Mouse (Mus musculus): Measurements from ENCODE around the gene Zfp426.

Zfp426 gene

DNA sequence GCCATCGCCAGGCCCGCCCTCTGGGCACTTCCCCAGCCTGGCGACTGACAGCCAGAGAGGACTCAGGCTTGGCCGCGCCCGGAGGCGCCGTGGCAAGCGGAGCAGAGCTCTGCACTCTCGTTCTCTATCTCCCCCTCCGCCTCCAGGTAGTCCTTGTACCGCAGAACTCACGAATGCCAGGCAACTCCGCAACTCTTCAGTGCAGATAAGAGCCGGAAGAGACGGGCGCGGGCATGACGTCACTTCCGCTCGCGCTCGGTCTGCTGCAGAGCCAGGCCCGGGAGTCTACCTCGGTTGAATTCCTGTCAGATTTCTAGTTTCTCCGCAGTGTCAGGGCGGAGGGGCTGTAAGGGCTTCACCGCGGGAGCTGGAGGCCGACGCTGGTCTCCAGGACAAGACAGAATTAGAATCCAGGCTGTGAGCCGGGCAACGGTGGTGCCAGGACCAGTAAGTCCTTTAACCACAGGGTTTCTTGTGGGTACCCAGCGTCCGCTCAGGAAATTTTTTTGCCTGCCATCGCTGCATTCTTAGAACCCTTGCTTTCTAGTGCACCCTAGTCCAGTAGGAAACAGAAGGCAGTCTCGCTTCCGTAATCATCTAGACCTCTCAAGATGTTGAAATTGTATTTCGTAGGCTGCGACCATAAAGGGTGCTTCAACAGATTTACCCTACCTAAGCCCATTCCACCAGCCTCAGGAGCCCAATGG is at the start of gene Zfp426:
Gene Zfp426 (minus strand): TSS at position 220 of the 707 bp plus-strand sequence.
- DNase-seq (ENCODE audit: low spot score) = peak; percentile 72

DNA sequence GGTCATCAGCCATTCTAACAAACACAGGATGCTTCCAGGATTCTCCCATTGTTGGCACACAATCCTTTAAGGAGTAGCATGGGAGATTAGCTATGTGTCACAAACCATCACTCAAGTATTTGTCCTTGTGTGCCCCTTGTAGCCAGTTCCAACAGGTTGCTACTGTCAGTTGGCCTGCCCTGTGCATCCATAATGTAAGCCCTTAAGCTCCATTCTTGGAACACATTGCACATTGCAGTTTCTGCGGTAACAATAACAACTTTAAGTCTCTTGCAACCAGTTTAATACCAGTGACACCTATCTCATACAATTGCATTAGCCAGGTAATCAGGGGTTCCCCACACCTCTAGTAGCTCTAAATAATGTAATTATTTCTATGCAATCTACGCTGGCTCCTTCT is 44.1 kb upstream of the Zfp426 start:
- DNase-seq (ENCODE audit: low spot score) = no peak

DNA sequence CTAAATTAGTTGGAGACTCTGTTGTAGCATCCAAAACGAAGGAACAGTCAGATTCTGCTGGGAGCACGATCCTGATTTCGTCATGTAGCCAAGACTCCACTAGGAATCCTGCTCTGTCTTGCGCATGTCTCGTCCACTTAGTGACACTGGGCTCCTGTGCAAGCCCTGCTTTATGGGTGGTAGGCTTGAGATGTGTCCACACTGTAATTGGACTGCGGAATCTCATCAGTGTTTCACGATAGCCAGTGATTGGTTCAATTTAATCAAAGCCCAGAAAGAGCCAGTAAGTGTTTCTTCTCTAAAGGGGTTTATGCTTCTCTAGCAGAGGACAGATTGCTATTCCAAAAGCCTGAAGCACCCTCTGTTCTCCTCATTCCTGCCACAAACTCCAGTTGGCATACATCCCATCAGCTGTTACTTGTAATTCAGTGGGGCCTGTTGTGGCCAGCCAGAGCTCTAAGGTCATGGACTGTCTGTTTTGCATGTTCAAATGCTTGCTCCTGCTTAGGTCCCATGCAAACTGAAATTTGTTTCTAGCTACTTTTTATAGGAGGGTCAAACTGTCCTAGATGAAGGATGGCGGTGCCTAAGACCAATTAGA is 41.9 kb upstream of the Zfp426 start:
- DNase-seq (ENCODE audit: low spot score) = no peak

GRCm38 (mm10) chr9:20521306-20521957 is 28.9 kb upstream of the Zfp426 start, which contains the start of gene Zfp266:
Zfp266 (minus strand) TSS chr9:20521417.
- DNase-seq (ENCODE audit: low spot score) = peak; percentile 82

DNA sequence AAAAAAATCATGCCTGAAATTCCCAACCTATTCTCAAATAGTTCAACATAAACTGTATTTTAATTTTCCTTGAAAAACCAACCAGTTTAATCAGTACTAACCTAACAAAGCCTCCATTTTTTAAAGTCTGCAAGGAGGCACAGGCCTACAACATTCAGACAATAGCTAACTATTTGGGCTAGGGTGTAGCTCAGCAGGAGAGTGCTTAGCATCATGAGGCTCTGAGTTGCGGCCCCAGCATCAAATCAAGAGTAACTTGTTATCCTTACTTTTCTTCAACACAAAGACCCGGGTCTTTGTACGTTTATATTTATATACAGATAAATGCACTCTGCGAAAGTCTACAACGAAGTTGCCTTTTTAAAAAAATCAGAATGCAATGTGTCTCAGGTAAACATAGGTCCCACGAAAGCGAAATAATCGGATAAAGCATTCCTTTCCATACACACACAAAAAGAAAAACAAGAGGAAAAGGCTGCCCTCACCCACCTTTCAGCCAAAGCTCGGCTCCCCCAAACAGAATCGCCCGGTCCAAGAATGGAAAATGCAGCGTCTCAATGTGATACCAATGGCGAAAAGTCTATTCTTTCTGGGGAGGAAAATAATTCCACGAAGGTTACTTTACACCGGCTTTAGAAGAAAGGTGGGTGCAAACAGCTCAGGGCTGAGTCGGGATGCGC is 28.1 kb upstream of the Zfp426 start:
- DNase-seq (ENCODE audit: low spot score) = no peak

DNA sequence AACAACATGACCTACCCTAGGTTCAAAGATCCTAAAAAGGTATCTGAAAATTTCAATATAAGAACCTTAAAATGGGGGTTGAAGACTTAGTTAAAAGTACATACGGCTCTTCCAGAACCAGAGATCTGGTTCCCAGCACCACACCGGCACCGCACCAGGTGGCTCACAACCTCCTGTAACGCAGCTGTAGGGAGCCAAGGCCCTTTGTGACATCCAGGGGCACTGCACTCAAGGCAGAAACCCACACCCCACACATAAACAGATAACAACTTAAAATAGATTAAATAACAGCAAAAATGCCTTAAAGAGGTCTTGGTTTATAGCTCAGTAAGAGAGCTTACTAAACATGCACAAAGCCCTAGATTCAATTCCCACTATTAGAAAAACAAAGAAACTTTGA is 27.4 kb upstream of the Zfp426 start:
- no peak for DNase-seq (ENCODE audit: low spot score)

GRCm38 (mm10) chr9:20518708-20519107 is 26.2 kb upstream of the Zfp426 start:
- no peak for DNase-seq (ENCODE audit: low spot score)

GRCm38 (mm10) chr9:20517727-20518126 is 25.2 kb upstream of the Zfp426 start:
- DNase-seq (ENCODE audit: low spot score) = no peak

DNA sequence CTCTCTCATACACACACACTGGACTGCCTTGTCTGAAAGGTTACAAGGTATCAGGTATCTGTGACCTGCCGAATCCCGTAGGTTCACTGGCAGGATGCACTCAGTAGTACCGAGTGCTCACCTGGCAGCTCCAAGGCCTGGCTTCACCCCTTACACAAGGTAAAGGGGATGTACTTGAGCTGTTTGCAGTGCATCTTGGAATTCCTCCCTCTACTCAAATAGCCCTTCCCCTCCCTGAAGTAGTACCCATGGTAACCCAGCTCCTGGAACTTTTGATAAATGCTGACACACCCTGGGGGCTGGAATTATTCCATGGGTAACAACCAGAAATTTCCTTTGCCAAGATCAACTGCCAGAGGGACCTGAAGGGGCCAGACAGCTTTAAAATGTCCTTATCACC is 21.5 kb upstream of the Zfp426 start:
- DNase-seq (ENCODE audit: low spot score) = no peak

GRCm38 (mm10) chr9:20512714-20513113 is 20.2 kb upstream of the Zfp426 start:
- no peak for DNase-seq (ENCODE audit: low spot score)

DNA sequence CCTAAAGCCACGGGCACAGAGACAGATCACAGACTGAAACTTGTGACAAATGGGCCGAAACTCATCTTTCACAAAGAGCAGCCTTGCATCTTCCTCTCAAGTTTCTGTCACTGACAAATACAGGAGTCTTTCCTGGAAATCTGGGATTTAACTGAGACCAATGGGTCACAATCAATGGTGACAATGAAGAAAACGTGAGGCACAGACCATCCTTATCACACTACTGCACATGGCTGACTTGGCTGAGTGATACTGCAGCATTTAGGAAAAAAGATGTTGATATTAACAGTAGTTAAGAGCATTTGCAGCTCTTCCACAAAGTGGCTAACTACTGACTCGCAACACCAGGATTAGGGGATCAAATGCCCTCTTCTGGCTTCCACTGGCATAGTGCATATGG is 19.1 kb upstream of the Zfp426 start:
- DNase-seq (ENCODE audit: low spot score) = no peak

GRCm38 (mm10) chr9:20510346-20510745 is 17.8 kb upstream of the Zfp426 start:
- no peak for DNase-seq (ENCODE audit: low spot score)

DNA sequence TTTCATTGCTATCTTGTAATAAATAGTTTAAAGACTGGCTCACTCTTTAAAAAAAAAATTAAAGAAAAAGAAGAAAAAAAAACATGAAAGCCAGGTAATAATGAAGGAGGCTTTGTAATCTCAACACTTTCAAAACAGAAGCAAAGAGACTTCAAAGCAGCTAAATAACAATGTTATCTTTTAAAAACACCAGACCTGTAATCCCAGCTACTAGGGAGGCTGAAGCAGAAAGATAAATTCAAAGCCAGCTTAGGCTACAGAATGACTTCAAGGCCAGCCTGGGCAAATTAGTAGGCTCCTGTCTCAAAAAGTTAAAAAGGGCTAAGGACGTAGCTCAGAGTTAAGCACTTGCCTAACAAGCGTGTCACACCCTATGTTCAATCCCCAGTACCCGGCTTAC is 17.1 kb upstream of the Zfp426 start:
- DNase-seq (ENCODE audit: low spot score) = no peak

- DNase-seq (ENCODE audit: low spot score) = no peak
Observed at GRCm38 (mm10) chr9:20504801-20505200, 12.3 kb upstream of the Zfp426 start.

DNA sequence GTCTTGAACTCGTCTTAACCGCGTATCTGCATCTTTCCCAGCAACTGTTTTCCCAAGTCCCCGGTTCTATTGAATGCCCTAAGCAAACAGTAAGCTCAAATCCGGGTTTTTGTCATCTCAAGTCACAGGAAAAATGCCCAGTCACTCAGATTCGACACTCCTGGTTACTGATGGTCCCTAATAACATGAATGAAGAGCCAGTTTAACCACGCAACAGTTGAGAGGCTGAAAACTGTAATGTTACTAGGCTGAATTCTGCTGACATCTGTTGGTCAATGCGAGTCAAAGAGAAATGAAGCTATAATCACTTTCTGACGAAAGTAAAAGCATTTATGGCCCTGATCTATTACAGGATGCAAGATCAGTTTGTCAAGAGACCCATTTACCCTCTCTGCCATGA is 735 bp upstream of the Zfp426 start:
- no peak for DNase-seq (ENCODE audit: low spot score)

DNA sequence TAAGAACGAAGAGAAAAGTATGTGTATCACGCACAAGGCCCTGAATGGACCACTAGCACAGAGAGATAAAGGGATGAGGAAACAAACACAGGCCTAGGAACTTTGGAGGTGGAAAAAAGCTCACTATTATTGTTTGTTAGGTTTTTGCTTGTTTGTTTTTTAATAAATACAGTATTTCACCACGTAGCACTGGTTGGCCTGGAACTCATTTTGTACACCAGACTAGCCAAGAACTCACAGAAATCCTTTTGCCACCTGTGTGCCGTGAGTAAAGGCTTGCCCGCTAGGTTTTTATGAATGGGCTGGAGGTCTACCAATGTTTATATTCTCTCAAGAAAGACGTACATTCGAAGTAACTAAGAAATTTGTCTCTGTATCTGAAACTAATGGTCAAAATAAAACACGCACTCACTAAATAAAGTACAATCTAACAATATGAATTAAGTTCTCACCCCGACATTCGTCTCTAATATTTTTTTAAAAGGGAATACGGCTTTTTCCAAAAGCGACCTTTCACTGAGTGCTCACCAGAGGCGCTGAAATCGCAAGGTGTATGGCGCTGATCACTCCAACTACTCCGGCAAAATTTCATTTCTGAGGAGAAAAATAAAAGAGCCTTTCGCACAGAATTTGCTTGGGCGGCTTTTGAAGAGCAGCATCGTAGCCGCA is 554 bp downstream of the Zfp426 start:
- no peak for DNase-seq (ENCODE audit: low spot score)

GRCm38 (mm10) chr9:20489536-20489935 is 3.0 kb downstream of the Zfp426 start:
- no peak for DNase-seq (ENCODE audit: low spot score)

DNA sequence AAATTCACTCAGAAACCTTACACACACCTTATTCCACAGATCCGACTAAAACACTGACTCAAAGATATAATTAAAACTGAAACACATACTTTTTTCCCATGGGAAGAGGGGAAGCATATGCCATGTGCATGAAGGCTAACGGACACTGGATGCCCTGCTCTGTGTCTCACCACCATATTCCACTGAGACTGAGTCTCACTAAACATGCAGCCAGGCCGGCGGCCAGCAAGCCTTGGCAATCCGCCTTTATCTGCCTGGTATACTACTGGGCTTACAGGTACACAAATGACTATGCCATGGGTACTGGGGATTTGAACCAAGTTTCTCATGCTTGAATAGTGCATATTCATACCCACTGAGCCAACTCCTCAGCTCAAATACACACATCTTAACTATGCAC is 13.2 kb downstream of the Zfp426 start:
- no peak for DNase-seq (ENCODE audit: low spot score)

- no peak for DNase-seq (ENCODE audit: low spot score)
Observed at GRCm38 (mm10) chr9:20476632-20477031, 15.9 kb downstream of the Zfp426 start.

DNA sequence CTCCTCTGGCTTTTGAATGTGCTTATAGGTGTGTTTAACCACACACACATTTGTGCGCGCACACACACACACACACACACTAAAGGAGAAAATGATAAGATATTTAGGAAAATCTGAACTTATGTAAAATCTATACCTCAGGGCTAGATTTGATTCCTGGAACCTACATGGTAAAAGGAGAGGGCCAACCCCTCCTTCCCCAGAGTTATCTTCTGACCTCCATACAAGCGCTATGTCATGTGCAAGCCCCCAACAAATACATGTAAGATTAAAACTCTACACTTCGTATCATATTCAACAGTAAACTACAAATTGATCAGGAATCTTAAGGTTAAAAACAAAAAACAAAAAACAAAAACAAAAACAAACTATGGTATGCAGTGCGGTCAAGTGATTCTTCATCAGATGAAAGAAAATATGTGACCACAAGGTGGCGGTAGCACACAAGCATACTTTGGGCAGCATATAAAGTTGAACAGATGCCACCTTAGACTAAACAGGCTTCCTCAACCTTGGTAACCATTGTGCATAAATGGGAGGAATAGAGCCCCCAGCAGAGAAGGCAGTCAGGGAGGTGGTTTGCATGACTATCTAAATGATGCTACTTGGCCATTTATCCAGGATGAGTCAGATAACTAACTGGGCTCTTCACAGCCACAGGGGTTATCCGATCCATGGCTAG is 25.6 kb downstream of the Zfp426 start:
- DNase-seq (ENCODE audit: low spot score) = no peak

All from ovary, adult 18-20 months (tissue).